Mouse (Mus musculus) gastrocnemius, adult 2 months (tissue): Measurements from ENCODE around the gene Ubald2. TPM values are rescaled to one million over a fixed set of nuclear protein-coding genes. Genes with fewer than 3 reads are reported as not detected.
"Not testable (repeated sequence)": the region's sequence is repeated elsewhere in the genome, so short reads cannot be mapped to it uniquely, and the experiment has no call there.

Experiments used
- DNase-seq: peaks from one replicate; pipeline ENCODE4 v3.0.0; 2022
- H3K27ac ChIP-seq: fragments of 200-600 bp; 2 replicates; pipeline ENCODE4 v1.8.1; 2022; ENCODE audit warnings: mild to moderate bottlenecking
- H3K4me3 ChIP-seq: fragments of 200-600 bp; 2 replicates; pipeline ENCODE4 v1.8.1; 2022; ENCODE audit warnings: mild to moderate bottlenecking, moderate library complexity
- CTCF ChIP-seq: fragments of 200-600 bp; IDR thresholded peaks from 2 replicates; pipeline ENCODE4 v1.8.1; 2022; ENCODE audit warnings: antibody characterized with exemption, mild to moderate bottlenecking, moderate library complexity
- intact Hi-C: fragments of 180-260 bp; cut with DNase I; formaldehyde crosslinking; loops from one replicate; pipeline ENCODE4 v1.15.1; 2025
- total RNA-seq, 2 experiments: library from RNA; stranded (reverse); gene quantifications; 2 replicates each; pipeline ENCODE4 v1.2.3; 2021

Gene Ubald2
- total RNA-seq, 2 experiments from 2014 or later, result 38.7 to 50.9 TPM

GRCm38 (mm10) chr11:116459786-116460185 lies 25.9 kb downstream of the Ubald2 start:
- H3K27ac ChIP-seq, result no peak overlapping the region
- no peak overlapping the region for H3K4me3 ChIP-seq
- no peak for DNase-seq
- no peak for TF ChIP-seq CTCF
- intact Hi-C loops, result no loop called here

DNA sequence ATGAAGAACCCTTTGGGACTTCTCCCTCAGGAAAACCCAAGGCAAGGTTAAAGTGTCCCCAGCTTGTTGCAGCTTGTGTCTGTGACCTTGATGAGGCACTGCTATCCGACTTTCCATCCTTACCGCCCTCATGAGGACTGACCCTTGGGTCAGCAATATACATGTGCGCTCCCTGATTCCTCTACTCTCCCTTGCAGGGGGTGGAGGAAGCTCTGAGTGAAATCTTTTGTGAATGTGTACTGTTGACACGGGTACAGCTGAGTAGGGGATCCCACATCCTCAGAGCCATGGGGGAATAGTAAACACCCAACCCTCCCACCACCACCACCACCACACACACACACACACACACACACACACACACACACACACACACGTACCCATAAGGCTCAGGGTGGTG lies 29.4 kb downstream of the Ubald2 start:
- no peak for TF ChIP-seq CTCF
- no peak overlapping the region for H3K27ac ChIP-seq

DNA sequence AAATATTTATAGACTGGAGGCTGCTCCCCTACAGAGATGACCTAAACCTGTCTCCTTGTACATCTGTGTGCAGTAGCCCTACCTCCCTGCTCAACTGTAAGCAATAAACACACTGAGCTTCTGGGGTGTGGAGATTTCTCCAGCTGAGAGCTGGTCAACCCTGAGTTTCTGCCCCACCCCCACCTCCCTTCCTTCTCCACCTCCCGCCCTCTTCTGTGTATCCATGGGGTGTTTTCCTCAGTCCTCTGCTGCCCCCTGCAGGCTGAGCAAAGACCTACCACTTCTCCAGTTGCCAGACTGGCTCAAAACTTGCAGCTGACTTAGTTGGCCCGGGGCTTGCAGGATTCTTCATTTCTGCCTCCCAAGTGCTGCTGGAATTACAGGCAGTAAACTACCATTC lies 29.9 kb downstream of the Ubald2 start:
- DNase-seq, result peak; percentile 91
- TF ChIP-seq CTCF, result peak; percentile 79
- H3K27ac ChIP-seq, result no peak overlapping the region
- intact Hi-C loops, result loop anchor here (1.0 kb wide), 2 partner anchors 145 to 238 kb away; no protein-coding TSS in a partner anchor
- no peak overlapping the region for H3K4me3 ChIP-seq

More for the DNA sequence above, 29.4 kb downstream of the Ubald2 start:
- DNase-seq, result no peak
- no peak overlapping the region for H3K4me3 ChIP-seq
- intact Hi-C loops, result no loop called here

- no peak within 1 kb of the TSS for H3K4me3 ChIP-seq
- TF ChIP-seq CTCF, result no peak
- intact Hi-C loops, result no loop called here
These were observed 32.2 kb downstream of the Ubald2 start, which contains the start of gene Qrich2 for GRCm38 (mm10) chr11:116466141-116466540. Gene Qrich2, minus strand, starts transcription at chr11:116466241.

DNA sequence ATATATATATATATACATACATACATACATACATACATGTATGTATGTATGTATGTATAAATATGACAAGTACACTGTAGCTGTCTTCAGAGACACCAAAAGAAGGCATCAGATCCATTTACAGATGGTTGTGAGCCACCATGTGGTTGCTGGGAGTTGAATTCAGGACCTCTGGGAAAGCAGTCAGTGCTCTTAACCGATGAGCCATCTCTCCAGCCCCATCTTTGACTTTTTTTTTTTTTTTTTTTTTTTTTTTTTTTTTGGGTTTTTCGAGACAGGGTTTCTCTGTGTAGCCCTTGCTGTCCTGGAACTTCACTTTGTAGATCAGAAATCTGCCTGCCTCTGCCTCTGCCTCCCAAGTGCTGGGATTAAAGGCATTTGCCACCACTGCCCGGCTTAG lies 34.4 kb downstream of the Ubald2 start:
- H3K4me3 ChIP-seq, H3K27ac ChIP-seq, intact Hi-C loops, DNase-seq: not testable (repeated sequence)

More at GRCm38 (mm10) chr11:116466141-116466540, 32.2 kb downstream of the Ubald2 start, which contains the start of gene Qrich2:
- H3K27ac ChIP-seq, result no peak within 1 kb of the TSS
- DNase-seq, result no peak

DNA sequence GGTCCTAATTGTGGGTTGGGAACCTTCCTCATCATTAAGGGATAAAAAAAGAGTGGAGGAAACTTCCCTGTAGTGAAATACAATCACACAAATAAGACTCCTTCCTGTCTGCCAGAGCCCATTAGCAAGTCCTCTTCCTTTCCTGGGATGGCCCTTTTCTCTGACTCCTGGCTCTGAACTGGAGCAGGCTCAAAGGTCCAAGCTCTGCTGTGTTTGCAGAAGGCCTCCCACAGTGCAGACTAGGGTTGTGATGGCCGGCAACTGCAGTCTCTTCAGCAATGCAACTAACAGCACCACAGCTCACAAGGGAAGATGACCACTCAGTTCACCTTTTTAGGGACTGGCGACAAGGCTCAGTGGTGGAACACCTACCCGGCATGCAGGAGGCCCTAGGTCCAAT lies 36.4 kb downstream of the Ubald2 start:
- no peak for DNase-seq
- H3K4me3 ChIP-seq, result no peak overlapping the region
- intact Hi-C loops, result no loop called here
- no peak for TF ChIP-seq CTCF
- H3K27ac ChIP-seq, result peak overlapping the region; percentile 78

DNA sequence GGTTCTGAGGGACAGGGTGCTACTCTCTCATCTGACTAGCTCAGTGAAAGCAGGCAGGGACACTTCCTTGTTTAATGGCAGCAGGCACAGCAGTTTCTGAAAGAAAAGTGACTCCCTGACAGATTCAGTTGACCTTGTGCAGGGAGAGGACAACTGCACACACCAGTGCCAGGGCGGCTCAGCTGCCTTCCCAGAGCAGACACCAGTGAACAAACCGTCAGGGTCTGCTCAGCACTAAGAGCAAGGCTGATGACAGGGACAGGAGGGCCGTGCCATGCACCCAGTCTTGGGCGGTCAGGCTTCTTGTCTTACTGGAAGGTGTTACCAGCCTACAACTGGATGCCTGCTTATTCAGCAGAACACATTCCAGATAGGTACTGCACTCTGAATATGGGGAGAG lies 37.0 kb downstream of the Ubald2 start:
- Histone ChIP-seq H3K27ac (peak overlapping the region; percentile 78), H3K4me3 (no peak overlapping the region)
- TF ChIP-seq CTCF, result no peak
- intact Hi-C loops, result no loop called here
- DNase-seq, result peak; percentile 75

DNA sequence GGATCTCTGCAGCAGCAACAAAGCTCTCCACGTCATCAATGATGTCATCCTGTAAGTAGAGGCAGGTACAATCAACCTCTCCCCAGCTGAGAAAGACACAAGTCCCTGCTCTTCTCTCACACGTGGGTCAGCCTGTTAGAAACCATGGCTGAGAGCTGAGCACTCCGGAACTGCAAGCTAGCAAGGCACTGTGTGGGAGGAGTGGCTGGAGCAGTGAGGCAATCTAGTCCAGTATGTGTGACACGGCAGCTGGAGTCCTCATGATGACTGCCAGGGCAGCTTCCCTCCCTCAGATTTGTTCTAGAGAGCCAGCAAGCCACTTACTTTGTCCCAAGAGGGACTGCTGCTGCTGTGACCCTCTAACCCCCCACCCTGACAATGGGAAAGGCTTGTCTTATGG lies 38.4 kb downstream of the Ubald2 start:
- Histone ChIP-seq H3K27ac (no peak overlapping the region), H3K4me3 (no peak overlapping the region)
- intact Hi-C loops, result no loop called here
- DNase-seq, result no peak
- no peak for TF ChIP-seq CTCF

DNA sequence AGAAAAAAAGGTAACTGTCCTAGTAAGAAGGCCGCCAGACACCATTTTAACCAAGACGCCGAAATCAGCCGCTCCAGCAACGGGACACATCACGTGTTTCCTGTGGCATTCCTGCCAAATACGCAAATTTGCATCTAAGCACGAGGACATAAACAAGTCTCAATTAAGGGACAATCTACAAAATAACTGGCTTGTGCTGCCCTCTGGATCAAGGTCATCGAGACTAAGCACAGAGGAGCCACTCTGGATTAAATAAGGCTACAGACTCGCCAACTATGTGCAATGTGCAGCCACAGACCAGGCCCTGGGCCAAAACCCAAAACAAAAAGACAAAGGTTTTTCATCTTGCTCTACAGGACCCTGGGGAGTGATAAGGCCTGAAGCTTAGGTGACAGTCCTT lies 42.1 kb downstream of the Ubald2 start:
- TF ChIP-seq CTCF, result no peak
- Histone ChIP-seq H3K27ac (no peak overlapping the region), H3K4me3 (no peak overlapping the region)
- DNase-seq, result no peak
- intact Hi-C loops, result no loop called here

DNA sequence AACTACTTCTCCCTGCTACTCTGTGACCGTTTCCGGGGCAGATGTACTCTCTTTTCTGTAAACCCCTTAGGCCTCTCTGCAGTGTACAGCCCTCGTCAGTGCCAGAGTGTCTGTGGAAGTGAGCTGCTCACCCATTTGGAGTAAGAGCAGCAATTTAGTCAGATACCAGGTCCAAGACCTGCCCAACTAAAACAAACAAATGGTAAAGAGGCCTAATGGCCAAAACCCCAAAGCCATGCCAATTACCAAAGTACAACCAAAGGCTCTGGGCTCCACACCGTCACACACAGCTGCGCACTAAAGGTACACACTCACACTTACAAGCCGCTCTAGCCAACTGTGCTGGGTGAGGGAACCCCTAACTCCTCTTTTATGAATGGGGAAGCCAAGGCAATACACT lies 42.8 kb downstream of the Ubald2 start:
- no peak for DNase-seq
- TF ChIP-seq CTCF, result no peak
- Histone ChIP-seq H3K4me3 (no peak overlapping the region), H3K27ac (no peak overlapping the region)
- intact Hi-C loops, result no loop called here

DNA sequence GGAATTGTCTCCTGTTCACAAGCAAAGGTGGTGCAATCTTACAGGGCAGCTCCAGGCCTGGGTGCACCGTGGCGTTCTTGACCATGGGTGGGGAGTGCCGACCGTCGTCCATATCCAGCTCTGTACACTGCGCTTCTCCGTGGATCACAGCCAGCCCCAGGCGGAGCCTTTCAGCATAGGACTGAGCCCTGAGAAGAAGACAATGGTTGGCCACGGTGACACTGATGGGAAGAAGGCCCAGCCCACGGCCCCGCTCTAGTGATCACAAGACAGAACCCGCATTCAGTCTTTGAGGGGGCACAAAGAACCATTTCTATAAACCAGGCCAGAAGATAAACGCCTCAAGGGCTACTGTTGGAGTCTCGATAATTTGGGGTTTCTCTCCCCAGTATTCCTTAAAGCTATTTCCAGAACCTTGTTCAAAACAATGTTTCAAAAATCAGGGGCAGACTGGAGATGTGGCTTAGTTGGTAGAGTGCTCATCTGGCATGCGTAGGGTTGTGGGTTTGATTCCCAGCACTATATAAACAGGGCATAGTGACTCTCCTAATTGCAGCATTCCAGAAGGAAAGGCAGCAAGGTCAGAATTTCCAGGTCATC lies 43.4 kb downstream of the Ubald2 start:
- H3K4me3 ChIP-seq, result no peak overlapping the region
- intact Hi-C loops, result no loop called here
- no peak for DNase-seq
- H3K27ac ChIP-seq, result no peak overlapping the region
- no peak for TF ChIP-seq CTCF

- intact Hi-C loops, result no loop called here
- no peak for DNase-seq
- Histone ChIP-seq H3K4me3 (no peak overlapping the region), H3K27ac (no peak overlapping the region)
- no peak for TF ChIP-seq CTCF
These were observed 45.1 kb downstream of the Ubald2 start for GRCm38 (mm10) chr11:116478978-116479377.

DNA sequence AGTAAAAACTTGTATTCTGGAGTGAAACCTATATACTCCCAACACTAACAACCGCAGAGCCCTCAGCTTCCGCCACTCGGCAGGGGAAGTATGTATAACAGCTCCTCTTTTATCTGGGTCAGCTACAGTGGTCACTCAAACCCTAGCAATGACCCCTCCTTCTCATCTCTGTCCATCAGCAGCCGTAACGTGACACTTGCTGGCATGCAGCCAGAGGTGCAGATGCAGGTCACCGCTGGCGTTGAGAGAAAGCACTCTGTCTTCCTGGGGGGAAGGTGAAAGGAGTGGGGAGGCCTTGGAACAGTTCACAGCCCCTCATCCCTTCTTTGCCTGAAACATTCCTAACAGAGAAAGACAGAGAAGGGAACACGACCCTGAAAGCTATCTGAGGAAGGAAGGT lies 45.9 kb downstream of the Ubald2 start:
- DNase-seq, result peak; percentile 62
- intact Hi-C loops, result no loop called here
- Histone ChIP-seq H3K4me3 (no peak overlapping the region), H3K27ac (no peak overlapping the region)
- TF ChIP-seq CTCF, result no peak

- no peak for DNase-seq
- no peak for TF ChIP-seq CTCF
- H3K4me3 ChIP-seq, result no peak overlapping the region
- intact Hi-C loops, result no loop called here
- no peak overlapping the region for H3K27ac ChIP-seq
These were observed 47.1 kb downstream of the Ubald2 start for GRCm38 (mm10) chr11:116480975-116481374.

- no peak overlapping the region for H3K4me3 ChIP-seq
- intact Hi-C loops, result no loop called here
- no peak for TF ChIP-seq CTCF
- no peak for DNase-seq
- no peak overlapping the region for H3K27ac ChIP-seq
These were observed 47.9 kb downstream of the Ubald2 start for GRCm38 (mm10) chr11:116481776-116482175.
